Mouse (Mus musculus): ENCODE data around the gene Gm49358.

The Gm49358 gene

GRCm38 (mm10) chr10:86853433-86853832, 89.7 kb downstream of the Gm49358 start:
- DNase-seq (ENCODE audit: extremely low read depth, low read depth, low spot score), result peak; percentile 61

GRCm38 (mm10) chr10:86860396-86860795, 96.6 kb downstream of the Gm49358 start:
- no peak for DNase-seq (ENCODE audit: extremely low read depth, low read depth, low spot score)

- DNase-seq (ENCODE audit: extremely low read depth, low read depth, low spot score), result no peak
Measured at GRCm38 (mm10) chr10:86862496-86862895, 98.7 kb downstream of the Gm49358 start.

GRCm38 (mm10) chr10:86863429-86863828, 99.7 kb downstream of the Gm49358 start:
- no peak for DNase-seq (ENCODE audit: extremely low read depth, low read depth, low spot score)

- DNase-seq (ENCODE audit: extremely low read depth, low read depth, low spot score), result no peak
Measured at GRCm38 (mm10) chr10:86872121-86872520, 108.3 kb downstream of the Gm49358 start.

GRCm38 (mm10) chr10:86872591-86872990, 108.8 kb downstream of the Gm49358 start:
- no peak for DNase-seq (ENCODE audit: extremely low read depth, low read depth, low spot score)

- no peak for DNase-seq (ENCODE audit: extremely low read depth, low read depth, low spot score)
Measured at GRCm38 (mm10) chr10:86878721-86879120, 114.9 kb downstream of the Gm49358 start.

GRCm38 (mm10) chr10:86880071-86880806, 116.5 kb downstream of the Gm49358 start:
- no peak for DNase-seq (ENCODE audit: extremely low read depth, low read depth, low spot score)

GRCm38 (mm10) chr10:86881448-86881847, 117.7 kb downstream of the Gm49358 start:
- DNase-seq (ENCODE audit: extremely low read depth, low read depth, low spot score), result no peak

All from fat pad, adult 2 months (tissue).